Mouse (Mus musculus): Measurements from ENCODE around the gene Wbp4.

- TF ChIP-seq CTCF (IDR thresholded peaks at IDR 0.05) (no peak), EP300 (IDR thresholded peaks at IDR 0.05) (no peak)
Observed at GRCm38 (mm10) chr14:79503371-79504075, 22.2 kb upstream of the Wbp4 start.
